Mouse (Mus musculus) liver, embryonic 14.5 days (tissue): Measurements from ENCODE around the gene Mmrn2. TPM values are rescaled to one million over a fixed set of nuclear protein-coding genes. Genes with fewer than 3 reads are reported as not detected.

ENCODE experiments used
- ATAC-seq: fragments of 200-750 bp; cut with Nextera tagmentation; 2 replicates; pipeline ENCODE4 v1.8.0; 2017; ENCODE audit warnings: moderate number of reproducible peaks, mild to moderate bottlenecking, moderate library complexity; ENCODE audit not compliant: insufficient read depth
- DNase-seq, 3 experiments: peaks; one replicate each; pipeline ENCODE4 v3.0.0-alpha.2; 2012 to 2013; ENCODE audit warnings: low read depth in 3 of 3, low spot score in 3 of 3
- H3K27ac ChIP-seq: fragments of 300-500 bp; sonication (generic); 2 replicates; pipeline ENCODE4 v1.5.1; 2014; ENCODE audit warnings: moderate library complexity, mild to moderate bottlenecking, control low read depth, inconsistent platforms
- H3K27me3 ChIP-seq: fragments of 300-500 bp; sonication (generic); 2 replicates; pipeline ENCODE4 v1.6.1; 2014; ENCODE audit warnings: mild to moderate bottlenecking, low read length, moderate library complexity; ENCODE audit not compliant: control insufficient read depth, insufficient read depth
- H3K36me3 ChIP-seq: fragments of 300-500 bp; sonication (generic); replicated peaks from 2 replicates; pipeline ENCODE4 v1.6.1; 2014; ENCODE audit warnings: low read depth; ENCODE audit not compliant: control insufficient read depth, insufficient read depth
- H3K4me1 ChIP-seq, 2 experiments: fragments of 200-500 bp in 1 of 2; fragments of 300-500 bp in 1 of 2; sonication (generic) in 1 of 2; replicated peaks; 2 replicates each; pipeline ENCODE4 v1.6.1; 2012 to 2014; ENCODE audit warnings: antibody characterized with exemption in 1 of 2, inconsistent platforms in 1 of 2, low read length in 1 of 2; ENCODE audit not compliant: control insufficient read depth in 2 of 2, insufficient read depth in 2 of 2
- H3K4me2 ChIP-seq: fragments of 300-500 bp; sonication (generic); 2 replicates; pipeline ENCODE4 v1.6.1; 2014; ENCODE audit warnings: low read depth, mild to moderate bottlenecking, control low read depth, moderate library complexity
- H3K4me3 ChIP-seq, 2 experiments: fragments of 200-500 bp in 1 of 2; fragments of 300-500 bp in 1 of 2; sonication (generic) in 1 of 2; 2 replicates each; pipeline ENCODE4 v1.5.1; 2012 to 2014; ENCODE audit warnings: low read depth in 2 of 2, low read length in 2 of 2, mild to moderate bottlenecking in 2 of 2, control low read depth in 1 of 2, inconsistent platforms in 1 of 2, moderate library complexity in 1 of 2; ENCODE audit not compliant: insufficient read depth in 1 of 2
- H3K9ac ChIP-seq: fragments of 300-500 bp; sonication (generic); replicated peaks from 2 replicates; pipeline ENCODE4 v1.6.1; 2014; ENCODE audit warnings: mild to moderate bottlenecking, control low read depth, moderate library complexity
- H3K9me3 ChIP-seq: fragments of 300-500 bp; sonication (generic); 2 replicates; pipeline ENCODE4 v1.6.1; 2016; ENCODE audit warnings: low read length, mixed read lengths; ENCODE audit not compliant: control insufficient read depth
- CTCF ChIP-seq: IDR thresholded peaks from 2 replicates; pipeline ENCODE4 v1.5.1; 2016; ENCODE audit warnings: antibody characterized with exemption, low read depth, control low read depth
- EP300 ChIP-seq: IDR thresholded peaks from 2 replicates; pipeline ENCODE4 v1.6.1; 2016; ENCODE audit warnings: antibody characterized with exemption, low read depth
- WGBS: fragments of 180-500 bp; shearing (Covaris S2); extraction: QIAGEN DNeasy Blood & Tissue Kit; methylation state at CpG from one replicate; pipeline ENCODE4 v1.1.7; 2014; ENCODE audit not compliant: insufficient replicate concordance; 5-methylcytosine and 5-hydroxymethylcytosine counted together
- polyA plus RNA-seq, 2 experiments: library from polyadenylated mRNA; depleted of rRNA in 1 of 2; stranded (reverse) in 1 of 2; unstranded in 1 of 2; fragments of >200 nt; fragmentation: Nextera tagmentation in 1 of 2; extraction: Ambion mirVana in 1 of 2; gene quantifications; 2 replicates each; pipeline versions ENCODE4 v1.2.1 to v1.2.3; 2012 to 2014

Mmrn2 gene
- polyA plus RNA-seq, 2 experiments = 1.0 to 1.3 TPM

DNA sequence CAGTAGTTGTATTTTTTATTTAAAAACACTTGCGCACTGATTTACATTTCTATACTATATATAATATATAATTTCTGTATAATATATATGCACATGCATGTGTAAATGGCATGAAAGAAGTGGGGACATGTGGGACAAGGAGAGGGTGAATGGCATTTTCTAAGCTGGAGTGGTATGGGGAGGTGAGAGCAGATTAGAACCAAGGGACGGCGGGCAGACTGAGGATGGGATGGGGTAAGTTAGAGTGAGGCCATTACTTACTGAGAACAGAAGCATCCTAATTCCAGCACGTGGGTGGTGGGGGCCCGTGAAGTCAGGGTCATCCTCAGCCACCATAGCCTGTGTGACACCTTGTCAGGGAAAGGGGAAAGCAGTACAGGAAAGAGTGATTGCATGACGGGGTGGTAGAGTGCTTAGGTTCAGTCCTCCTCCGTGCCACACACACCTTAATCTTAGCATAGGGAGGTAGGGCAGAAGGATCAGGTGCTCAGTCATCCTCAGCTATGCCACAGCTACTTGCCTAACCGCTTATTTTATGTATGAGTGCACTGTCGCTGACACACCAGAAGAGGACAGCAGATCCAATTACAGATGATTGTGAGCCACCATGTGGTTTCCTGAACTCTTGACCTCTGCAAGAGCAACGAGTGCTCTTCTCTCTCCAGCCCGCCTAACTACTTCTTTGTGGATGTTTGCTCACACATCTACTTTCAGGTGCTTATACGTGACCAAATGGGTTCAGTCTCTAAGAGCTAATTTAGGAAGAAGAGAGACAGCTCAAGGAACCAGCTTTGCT is 29.3 kb upstream of the Mmrn2 start:
- H3K27ac ChIP-seq = no peak overlapping the region
- DNase-seq (no peak), ATAC-seq (peak; percentile 27)
- H3K9ac ChIP-seq = no peak overlapping the region
- H3K27me3 ChIP-seq = no peaks in the 10 kb centered on the region
- peaks cover 0 to 5% of the 10 kb centered on the region in 2 experiments; a peak in 2 of 4 replicates for H3K4me1 ChIP-seq
- no peak overlapping the region for H3K4me3 ChIP-seq
- no peak overlapping the region for H3K4me2 ChIP-seq
- TF ChIP-seq EP300 = no peak
- peak; percentile 44 for TF ChIP-seq CTCF
- no peaks in the 10 kb centered on the region; the same call in 1 of the 2 replicates for H3K36me3 ChIP-seq
- 50% methylated on average over 12 of the region's 12 CpGs for WGBS
- no peaks in the 10 kb centered on the region for H3K9me3 ChIP-seq

DNA sequence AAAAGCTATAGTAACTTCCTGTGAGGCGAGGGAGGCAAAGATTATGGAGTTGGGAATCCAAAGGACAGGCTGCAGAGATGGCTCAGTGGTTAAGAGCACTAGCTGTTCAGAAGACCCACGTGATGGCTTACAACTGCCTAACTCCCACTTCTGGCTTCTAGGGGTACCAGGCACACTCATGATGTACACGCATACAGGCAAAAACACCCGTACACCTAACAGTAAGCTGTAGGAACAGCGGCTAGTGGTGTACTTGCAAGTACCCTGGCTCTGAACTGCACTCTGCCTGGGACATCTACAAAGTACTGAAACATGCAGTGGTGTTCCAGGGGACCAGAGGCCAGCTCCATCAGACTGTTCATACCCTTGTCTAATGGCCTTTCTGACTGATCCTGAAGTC is 28.2 kb upstream of the Mmrn2 start:
- no peaks in the 10 kb centered on the region for H3K9me3 ChIP-seq
- H3K4me2 ChIP-seq = no peak overlapping the region
- H3K4me1 ChIP-seq = peaks cover 0 to 5% of the 10 kb centered on the region in 2 experiments; a peak in 2 of 4 replicates
- H3K9ac ChIP-seq = no peak overlapping the region
- no peak overlapping the region for H3K4me3 ChIP-seq
- no peaks in the 10 kb centered on the region; the same call in 1 of the 2 replicates for H3K36me3 ChIP-seq
- TF ChIP-seq CTCF (no peak), EP300 (no peak)
- no peak overlapping the region for H3K27ac ChIP-seq
- no peaks in the 10 kb centered on the region for H3K27me3 ChIP-seq
- 68% methylated on average over 5 of the region's 5 CpGs for WGBS
- no peak for ATAC-seq
- no peak for DNase-seq

DNA sequence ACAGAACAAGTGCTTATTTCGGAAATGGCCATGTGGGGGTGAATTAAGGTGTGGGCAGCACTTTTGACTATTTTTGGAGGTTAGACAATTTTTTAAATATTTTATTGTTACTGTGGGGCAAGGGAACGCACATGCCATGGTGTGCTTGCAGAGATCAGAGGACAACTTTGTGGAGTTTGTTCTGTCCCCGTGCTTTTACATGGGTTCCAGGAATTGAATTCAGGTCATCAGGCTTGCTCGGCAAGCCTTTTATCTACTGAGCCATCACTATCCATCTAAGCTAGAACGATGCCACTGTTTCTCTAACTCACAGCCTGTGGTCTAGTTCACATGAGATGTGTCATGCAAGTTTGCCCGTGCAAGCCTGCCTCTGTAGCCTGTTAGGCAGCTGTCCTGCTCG is 27.0 kb upstream of the Mmrn2 start:
- no peak for ATAC-seq
- no peaks in the 10 kb centered on the region for H3K36me3 ChIP-seq
- no peak for TF ChIP-seq CTCF
- TF ChIP-seq EP300 = no peak
- no peak overlapping the region for H3K27ac ChIP-seq
- DNase-seq = no peak
- no peaks in the 10 kb centered on the region for H3K9me3 ChIP-seq
- H3K27me3 ChIP-seq = no peaks in the 10 kb centered on the region
- peaks cover 0 to 6% of the 10 kb centered on the region in 2 experiments; a peak in 2 of 4 replicates for H3K4me1 ChIP-seq
- no peak overlapping the region for H3K4me3 ChIP-seq
- H3K9ac ChIP-seq = no peak overlapping the region
- no peak overlapping the region for H3K4me2 ChIP-seq
- WGBS = 51% methylated on average over 7 of the region's 7 CpGs

DNA sequence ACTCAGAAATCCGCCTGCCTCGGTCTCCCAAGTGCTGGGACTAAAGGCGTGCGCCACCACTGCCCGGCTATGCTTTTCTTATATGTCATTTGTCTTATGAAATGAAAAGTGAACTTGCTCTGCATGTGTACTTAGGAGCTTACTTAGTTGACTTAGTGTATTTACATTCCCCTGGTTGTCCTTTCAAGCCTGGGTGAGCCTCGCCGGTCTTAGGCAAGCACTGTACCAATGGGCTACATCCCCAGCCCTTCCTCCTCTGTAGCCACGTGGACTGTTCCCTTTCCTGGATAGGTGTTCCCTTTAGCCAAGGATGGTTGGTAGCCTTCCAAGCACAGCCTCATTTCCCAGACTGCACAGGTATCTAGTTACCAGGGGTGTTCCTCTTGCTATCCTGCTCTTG is 26.3 kb upstream of the Mmrn2 start:
- TF ChIP-seq EP300 (no peak), CTCF (no peak)
- Histone ChIP-seq H3K27ac (no peak overlapping the region), H3K36me3 (no peaks in the 10 kb centered on the region), H3K9ac (no peak overlapping the region), H3K4me2 (no peak overlapping the region), H3K4me3 (no peak overlapping the region), H3K27me3 (no peaks in the 10 kb centered on the region), H3K9me3 (no peaks in the 10 kb centered on the region), H3K4me1 (peaks cover 0 to 6% of the 10 kb centered on the region in 2 experiments; a peak in 2 of 4 replicates)
- DNase-seq (peak in 1 of 3 experiments; percentile 14), ATAC-seq (peak; percentile 46; the same call in 1 of the 2 replicates)
- 66% methylated on average over 8 of the region's 8 CpGs for WGBS

DNA sequence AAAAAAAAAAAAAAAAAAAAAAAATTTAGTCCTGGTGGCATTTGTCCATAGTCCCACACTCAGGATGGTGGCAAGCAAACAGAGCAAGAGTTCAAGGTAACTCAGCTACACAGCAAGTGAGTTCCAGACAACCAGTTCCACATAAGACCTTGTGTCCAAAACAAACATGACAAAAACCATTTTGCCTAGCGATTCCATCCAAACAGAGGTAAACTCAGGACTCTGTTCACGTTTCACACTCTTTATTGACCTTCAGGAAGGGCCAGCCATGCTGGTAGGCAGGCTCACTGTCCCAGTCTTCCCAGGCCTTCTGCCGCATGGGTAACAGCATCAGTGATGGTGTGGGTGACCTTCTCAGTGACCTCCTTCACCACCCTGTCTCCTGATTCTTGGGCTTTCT is 23.6 kb upstream of the Mmrn2 start:
- no peak for TF ChIP-seq CTCF
- no peak for TF ChIP-seq EP300
- 57% methylated on average over 3 of the region's 3 CpGs for WGBS
- Histone ChIP-seq H3K27ac (no peak overlapping the region), H3K4me2 (no peak overlapping the region), H3K36me3 (no peaks in the 10 kb centered on the region), H3K9ac (no peak overlapping the region), H3K9me3 (no peaks in the 10 kb centered on the region), H3K4me1 (peaks cover 0 to 6% of the 10 kb centered on the region in 2 experiments; a peak in 2 of 4 replicates), H3K4me3 (no peak overlapping the region), H3K27me3 (no peaks in the 10 kb centered on the region)
- no peak for ATAC-seq
- no peak for DNase-seq
